Mouse (Mus musculus) hindbrain, embryonic 12.5 days (tissue): ENCODE results near the gene P4hb. TPM values are rescaled to one million over a fixed set of nuclear protein-coding genes. Genes with fewer than 3 reads are reported as not detected.
A peak's percentile ranks its signal among the peaks of the same experiment; 100 is the strongest.
"Not testable (repeated sequence)": the region's sequence is repeated elsewhere in the genome, so short reads cannot be mapped to it uniquely, and the experiment has no call there.

ENCODE experiments used
- ATAC-seq: fragments of 200-750 bp; cut with Nextera tagmentation; 2 replicates; pipeline ENCODE4 v1.8.0; 2017; ENCODE audit warnings: moderate TSS enrichment; ENCODE audit not compliant: low FRiP score
- H3K27ac ChIP-seq: fragments of 300-500 bp; sonication (generic); 2 replicates; pipeline ENCODE4 v1.5.1; 2016; ENCODE audit warnings: mild to moderate bottlenecking
- H3K27me3 ChIP-seq: fragments of 300-500 bp; sonication (generic); 2 replicates; pipeline ENCODE4 v1.6.1; 2016; ENCODE audit warnings: mild to moderate bottlenecking
- H3K36me3 ChIP-seq: fragments of 300-500 bp; sonication (generic); 2 replicates; pipeline ENCODE4 v1.6.1; 2016; ENCODE audit warnings: mild to moderate bottlenecking
- H3K4me1 ChIP-seq: fragments of 300-500 bp; sonication (generic); 2 replicates; pipeline ENCODE4 v1.6.1; 2016
- H3K4me2 ChIP-seq: fragments of 300-500 bp; sonication (generic); replicated peaks from 2 replicates; pipeline ENCODE4 v1.6.1; 2016; ENCODE audit warnings: mild to moderate bottlenecking
- H3K4me3 ChIP-seq: fragments of 300-500 bp; sonication (generic); 2 replicates; pipeline ENCODE4 v1.5.1; 2016; ENCODE audit warnings: mild to moderate bottlenecking
- H3K9ac ChIP-seq: fragments of 300-500 bp; sonication (generic); 2 replicates; pipeline ENCODE4 v1.6.1; 2016; ENCODE audit warnings: mild to moderate bottlenecking, moderate library complexity
- H3K9me3 ChIP-seq: fragments of 300-500 bp; sonication (generic); replicated peaks from 2 replicates; pipeline ENCODE4 v1.6.1; 2016; ENCODE audit warnings: mild to moderate bottlenecking
- WGBS: fragments of 180-500 bp; shearing (Covaris S2); methylation state at CpG from one replicate; pipeline ENCODE4 v1.1.7; 2016; 5-methylcytosine and 5-hydroxymethylcytosine counted together
- polyA plus RNA-seq: library from polyadenylated mRNA; unstranded; fragments of >200 nt; fragmentation: Nextera tagmentation; extraction: Ambion mirVana; gene quantifications from 2 replicates; pipeline ENCODE4 v1.2.1, GENCODE M21; 2016

P4hb gene
- polyA plus RNA-seq, 1 experiment from 2014 or later = 473 TPM

DNA sequence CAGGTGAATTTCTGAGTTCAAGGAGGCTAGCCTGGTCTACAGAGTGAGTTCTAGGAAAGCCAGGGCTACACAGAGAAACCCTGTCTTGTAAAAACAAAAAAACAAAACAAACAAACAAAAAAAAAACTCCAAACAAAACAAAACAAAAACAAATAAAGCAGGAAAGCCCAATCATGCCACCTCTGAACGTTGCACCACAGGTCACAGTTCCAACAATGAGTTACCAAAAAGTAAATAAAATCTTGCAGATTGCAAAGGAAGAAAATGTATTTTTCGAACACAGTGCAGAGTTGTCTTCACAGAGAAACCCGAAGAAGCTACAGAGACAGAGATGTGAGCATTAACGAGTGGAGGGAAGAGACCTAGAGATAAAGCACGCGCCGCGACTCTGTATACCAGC lies 50.5 kb downstream of the P4hb start:
- no peak overlapping the region for H3K27ac ChIP-seq
- H3K4me1 ChIP-seq = peaks cover 3% of the 10 kb centered on the region; the same call in 1 of the 2 replicates
- WGBS = 86% methylated on average over 8 of the region's 8 CpGs
- no peaks in the 10 kb centered on the region for H3K36me3 ChIP-seq
- no peak overlapping the region for H3K9ac ChIP-seq
- no peak for ATAC-seq
- H3K4me3 ChIP-seq = no peak overlapping the region
- H3K4me2 ChIP-seq = no peak overlapping the region
- H3K9me3 ChIP-seq = no peaks in the 10 kb centered on the region
- peaks cover 2% of the 10 kb centered on the region for H3K27me3 ChIP-seq

DNA sequence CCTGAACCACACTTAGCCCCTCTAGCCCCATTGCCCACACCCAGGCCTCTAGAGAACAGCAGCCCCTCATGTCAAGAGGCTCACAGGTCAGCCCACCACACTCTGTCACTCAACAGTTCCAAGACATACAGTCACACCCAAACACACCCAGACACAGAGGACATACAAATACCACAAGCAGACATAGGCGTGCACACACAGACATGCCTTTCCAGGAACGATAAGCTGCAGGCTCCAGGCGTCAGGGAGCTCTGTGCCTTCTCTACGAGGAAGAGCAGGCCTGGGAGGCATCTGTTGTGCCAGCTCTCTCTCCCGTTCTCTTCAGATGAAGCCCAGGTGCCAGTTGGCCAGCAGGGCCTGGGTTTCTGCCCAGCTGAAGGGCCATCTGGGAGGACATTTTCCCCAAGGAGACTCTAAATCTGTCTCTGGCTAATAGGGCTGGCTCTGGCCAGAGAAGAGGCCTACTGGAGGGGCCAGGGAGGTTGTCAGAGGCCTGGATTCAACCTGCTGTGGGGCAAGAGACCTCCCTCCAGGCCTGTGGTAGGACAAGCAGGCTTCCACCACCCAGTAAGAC lies 52.0 kb downstream of the P4hb start:
- no peak overlapping the region for H3K9ac ChIP-seq
- no peak for ATAC-seq
- H3K4me1 ChIP-seq = peaks cover 3% of the 10 kb centered on the region; the same call in 1 of the 2 replicates
- WGBS = 84% methylated on average over 5 of the region's 5 CpGs
- H3K27me3 ChIP-seq = 0 out of 2 replicates have a peak, but pooled peaks cover 4% of the 10 kb centered on the region
- H3K9me3 ChIP-seq = no peaks in the 10 kb centered on the region
- H3K36me3 ChIP-seq = no peaks in the 10 kb centered on the region
- no peak overlapping the region for H3K4me2 ChIP-seq
- H3K27ac ChIP-seq = no peak overlapping the region
- no peak overlapping the region for H3K4me3 ChIP-seq

DNA sequence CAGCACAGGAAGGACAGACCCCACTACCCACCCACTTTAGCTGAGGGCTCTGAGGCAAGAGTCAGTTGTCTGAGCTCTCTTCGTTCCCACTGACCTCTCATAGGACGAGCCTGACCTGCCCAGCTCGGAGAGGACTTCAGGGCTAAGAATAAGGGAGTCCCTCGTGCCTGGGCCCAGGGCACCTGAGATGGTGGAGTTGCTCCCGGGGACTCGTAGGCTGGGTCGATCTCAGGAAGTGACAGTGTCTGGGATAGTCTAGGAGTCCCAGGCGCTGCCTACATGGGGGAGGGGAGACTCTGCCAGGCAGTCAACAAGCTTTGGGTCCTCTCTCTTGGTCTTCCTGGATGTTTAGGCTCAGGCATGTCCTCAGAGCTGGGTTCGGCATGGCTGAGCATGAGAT lies 52.6 kb downstream of the P4hb start:
- peaks cover 3% of the 10 kb centered on the region; the same call in 1 of the 2 replicates for H3K4me1 ChIP-seq
- no peak overlapping the region for H3K9ac ChIP-seq
- H3K9me3 ChIP-seq = no peaks in the 10 kb centered on the region
- 0 out of 2 replicates have a peak, but pooled peaks cover 4% of the 10 kb centered on the region for H3K27me3 ChIP-seq
- no peak overlapping the region for H3K27ac ChIP-seq
- 80% methylated on average over 9 of the region's 9 CpGs for WGBS
- no peaks in the 10 kb centered on the region for H3K36me3 ChIP-seq
- ATAC-seq = no peak
- H3K4me3 ChIP-seq = no peak overlapping the region
- H3K4me2 ChIP-seq = no peak overlapping the region

DNA sequence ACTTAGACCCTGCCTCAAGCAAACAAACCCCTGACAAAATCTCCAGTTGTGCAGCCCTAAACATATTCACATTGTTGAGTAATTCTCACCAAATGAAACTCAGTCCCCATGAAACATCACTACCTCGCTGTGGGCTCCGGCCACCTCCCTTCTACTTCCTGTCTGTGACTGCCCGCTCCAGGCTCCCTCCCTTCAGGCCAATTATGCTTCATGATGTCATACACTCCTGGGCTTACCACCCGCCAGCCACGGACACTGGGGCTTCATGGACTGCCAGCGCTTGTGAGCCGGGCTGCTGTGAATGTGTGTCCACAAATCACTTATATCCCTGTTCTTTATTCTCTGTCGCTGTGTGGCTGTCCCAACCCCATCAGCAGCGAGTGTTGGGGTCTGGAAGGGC lies 53.3 kb downstream of the P4hb start:
- H3K27ac ChIP-seq = no peak overlapping the region
- H3K9ac ChIP-seq = no peak overlapping the region
- no peak overlapping the region for H3K4me3 ChIP-seq
- WGBS = 58% methylated on average over 9 of the region's 9 CpGs
- H3K36me3 ChIP-seq = no peaks in the 10 kb centered on the region
- peaks cover 3% of the 10 kb centered on the region; the same call in 1 of the 2 replicates for H3K4me1 ChIP-seq
- ATAC-seq = no peak
- no peaks in the 10 kb centered on the region for H3K9me3 ChIP-seq
- H3K4me2 ChIP-seq = no peak overlapping the region
- H3K27me3 ChIP-seq = 0 out of 2 replicates have a peak, but pooled peaks cover 4% of the 10 kb centered on the region

DNA sequence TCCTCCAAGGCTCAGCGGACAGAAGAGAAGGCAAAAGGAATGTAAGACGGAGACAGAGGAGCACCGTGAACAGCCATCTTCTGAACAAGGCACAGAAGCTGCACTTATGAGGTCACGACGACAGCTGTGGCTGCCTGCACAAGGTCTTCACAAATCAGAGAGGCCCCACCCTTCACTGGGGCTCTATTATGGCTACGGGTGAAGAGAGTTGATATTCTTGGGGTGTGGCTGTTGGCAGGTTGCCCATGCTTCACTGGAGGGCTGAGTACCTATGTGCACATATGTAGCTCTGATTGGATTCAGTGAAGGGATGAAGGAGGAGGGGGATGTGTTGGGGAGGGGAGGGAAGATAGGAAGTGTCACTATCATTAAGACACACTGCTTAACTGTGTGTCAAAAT lies 54.5 kb downstream of the P4hb start:
- 80% methylated on average over 6 of the region's 6 CpGs for WGBS
- Histone ChIP-seq H3K9ac (no peak overlapping the region), H3K27ac (no peak overlapping the region), H3K27me3 (0 out of 2 replicates have a peak, but pooled peaks cover 4% of the 10 kb centered on the region), H3K4me1 (peaks cover 3% of the 10 kb centered on the region; the same call in 1 of the 2 replicates), H3K9me3 (no peaks in the 10 kb centered on the region), H3K4me3 (no peak overlapping the region), H3K4me2 (no peak overlapping the region), H3K36me3 (no peaks in the 10 kb centered on the region)
- no peak for ATAC-seq

DNA sequence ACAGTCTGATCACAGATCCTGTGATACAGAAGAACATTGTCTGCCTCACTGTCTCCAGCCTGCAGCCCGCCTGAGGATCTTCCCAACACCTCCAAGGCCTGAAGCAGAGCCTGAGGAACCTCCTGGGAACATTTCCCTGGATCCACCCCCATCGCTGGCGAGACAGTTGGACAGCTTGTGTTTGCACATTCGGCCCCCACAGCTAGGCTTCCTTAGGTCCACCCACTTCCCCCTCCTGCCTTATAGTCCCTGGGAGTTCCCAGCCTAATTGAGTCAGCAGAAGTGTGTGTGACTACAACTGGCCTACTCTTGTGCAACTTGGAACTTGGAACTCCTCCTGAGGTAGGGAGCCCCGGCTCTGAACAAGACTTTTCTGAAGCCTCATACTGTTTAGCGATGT lies 55.0 kb downstream of the P4hb start:
- no peaks in the 10 kb centered on the region for H3K9me3 ChIP-seq
- H3K4me2 ChIP-seq = no peak overlapping the region
- peaks cover 5% of the 10 kb centered on the region for H3K4me1 ChIP-seq
- H3K27ac ChIP-seq = no peak overlapping the region
- 0 out of 2 replicates have a peak, but pooled peaks cover 4% of the 10 kb centered on the region for H3K27me3 ChIP-seq
- no peaks in the 10 kb centered on the region for H3K36me3 ChIP-seq
- no peak overlapping the region for H3K4me3 ChIP-seq
- no peak for ATAC-seq
- no peak overlapping the region for H3K9ac ChIP-seq
- 67% methylated on average over 6 of the region's 6 CpGs for WGBS

DNA sequence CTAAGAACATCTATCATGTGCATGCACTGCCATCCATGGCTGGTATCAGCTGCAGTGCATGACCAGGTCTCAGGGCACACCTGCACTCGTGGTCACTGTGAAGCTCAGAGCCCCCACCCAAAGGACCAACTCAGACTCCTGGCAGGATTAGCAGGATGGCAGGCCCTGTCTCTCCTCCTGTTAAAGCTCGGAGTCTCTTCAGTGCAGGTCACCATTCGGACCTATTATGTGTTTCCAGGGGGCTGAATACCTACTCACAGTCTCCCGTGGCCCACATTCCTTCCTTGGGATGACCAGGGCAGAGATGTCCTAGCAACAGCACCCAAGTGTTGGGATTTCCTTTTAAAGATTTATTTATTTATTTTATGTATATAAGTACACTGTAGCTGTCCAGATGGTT lies 55.9 kb downstream of the P4hb start:
- Histone ChIP-seq H3K9ac (no peak overlapping the region), H3K27ac (no peak overlapping the region), H3K27me3 (0 out of 2 replicates have a peak, but pooled peaks cover 4% of the 10 kb centered on the region), H3K36me3 (no peaks in the 10 kb centered on the region), H3K4me2 (no peak overlapping the region), H3K9me3 (no peaks in the 10 kb centered on the region), H3K4me1 (peaks cover 5% of the 10 kb centered on the region), H3K4me3 (no peak overlapping the region)
- 83% methylated on average over 4 of the region's 4 CpGs for WGBS
- ATAC-seq = no peak

DNA sequence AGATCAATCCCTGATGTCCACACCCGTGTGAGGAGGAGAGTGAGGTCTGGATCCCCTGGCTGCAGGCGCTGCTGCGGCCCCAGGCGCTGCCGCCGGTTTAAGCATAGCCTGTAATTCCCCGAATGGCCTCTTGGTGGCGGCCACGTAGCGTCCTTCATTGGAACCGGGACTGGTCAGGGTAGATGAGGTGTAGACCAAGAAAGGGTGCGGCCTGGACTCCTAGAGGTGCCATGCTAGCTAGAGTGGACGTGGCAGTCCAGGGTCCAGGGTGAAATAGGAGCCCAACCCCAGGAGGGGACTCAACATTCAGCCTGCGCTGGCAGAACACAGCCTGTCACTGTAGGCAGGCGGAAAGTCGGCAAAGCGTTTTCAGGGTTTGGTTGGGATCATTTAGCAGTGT lies 57.4 kb downstream of the P4hb start:
- ATAC-seq = 0 out of 2 replicates have a peak, but pooled peaks have one; percentile 38
- H3K4me1 ChIP-seq = peaks cover 8% of the 10 kb centered on the region
- H3K9me3 ChIP-seq = no peaks in the 10 kb centered on the region
- 17% methylated on average over 17 of the region's 17 CpGs for WGBS
- H3K4me2 ChIP-seq = no peak overlapping the region
- H3K4me3 ChIP-seq = no peak overlapping the region
- no peaks in the 10 kb centered on the region for H3K36me3 ChIP-seq
- H3K27ac ChIP-seq = no peak overlapping the region
- H3K9ac ChIP-seq = no peak overlapping the region
- peaks cover 8% of the 10 kb centered on the region; the same call in 1 of the 2 replicates for H3K27me3 ChIP-seq

DNA sequence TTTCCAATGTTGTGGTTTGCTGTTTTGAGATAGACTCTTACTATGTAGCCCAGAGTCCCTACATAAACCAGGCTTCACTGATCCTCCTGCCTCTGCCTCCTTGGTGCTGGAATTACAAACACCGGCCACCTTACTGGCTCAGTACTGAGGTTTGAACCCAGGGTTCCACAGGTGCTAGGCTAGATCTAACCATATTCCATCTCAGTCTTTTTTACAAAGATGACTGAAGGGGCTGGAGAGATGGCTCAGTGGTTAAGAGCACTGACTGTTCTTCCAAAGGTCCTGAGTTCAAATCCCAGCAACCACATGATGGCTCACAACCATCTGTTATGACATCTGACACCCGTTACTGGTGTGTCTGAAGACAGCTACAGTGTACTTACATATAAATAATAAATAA lies 58.8 kb downstream of the P4hb start:
- ATAC-seq, H3K9me3 ChIP-seq, H3K27me3 ChIP-seq, H3K4me2 ChIP-seq, H3K4me3 ChIP-seq, H3K27ac ChIP-seq, H3K36me3 ChIP-seq, H3K9ac ChIP-seq, H3K4me1 ChIP-seq: not testable (repeated sequence)
- 94% methylated on average over 2 of the region's 2 CpGs for WGBS

DNA sequence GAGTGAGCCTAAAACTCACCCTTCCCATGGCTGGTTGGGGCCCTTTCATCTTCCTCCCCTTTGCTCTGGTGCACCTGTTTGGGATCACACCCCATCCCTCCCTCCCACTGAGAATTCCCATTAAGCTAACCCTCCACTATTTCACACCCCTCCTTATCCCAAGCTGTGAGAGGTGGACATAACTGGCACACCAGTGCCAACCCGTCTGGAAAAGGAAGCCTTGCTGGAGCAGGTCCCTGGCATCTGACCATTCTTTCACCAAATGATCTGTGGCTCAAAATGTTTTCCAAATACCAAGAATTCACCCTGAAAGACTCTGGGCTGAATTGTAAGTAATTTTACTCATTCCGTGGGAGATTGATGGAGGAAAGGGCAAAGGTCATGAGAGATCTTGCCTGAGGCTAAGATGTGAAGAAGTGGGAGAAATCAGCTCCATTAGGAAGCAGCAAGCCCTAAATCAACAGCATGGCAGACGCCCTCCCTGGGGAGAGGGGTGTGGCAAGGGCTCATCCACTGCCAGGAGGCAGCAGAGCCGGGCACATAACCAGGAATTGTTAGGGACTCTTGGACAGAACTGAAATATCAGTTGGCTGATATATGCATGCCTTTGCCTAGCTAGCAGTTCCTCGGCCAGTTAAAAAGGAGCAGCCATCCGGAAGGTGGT lies 60.1 kb downstream of the P4hb start:
- Histone ChIP-seq H3K36me3 (no peaks in the 10 kb centered on the region), H3K9me3 (no peaks in the 10 kb centered on the region), H3K4me1 (peaks cover 7% of the 10 kb centered on the region), H3K4me3 (no peak overlapping the region), H3K9ac (no peak overlapping the region), H3K4me2 (no peak overlapping the region), H3K27me3 (peaks cover 8% of the 10 kb centered on the region; the same call in 1 of the 2 replicates), H3K27ac (no peak overlapping the region)
- ATAC-seq = no peak
- WGBS = 32% methylated on average over 6 of the region's 6 CpGs

DNA sequence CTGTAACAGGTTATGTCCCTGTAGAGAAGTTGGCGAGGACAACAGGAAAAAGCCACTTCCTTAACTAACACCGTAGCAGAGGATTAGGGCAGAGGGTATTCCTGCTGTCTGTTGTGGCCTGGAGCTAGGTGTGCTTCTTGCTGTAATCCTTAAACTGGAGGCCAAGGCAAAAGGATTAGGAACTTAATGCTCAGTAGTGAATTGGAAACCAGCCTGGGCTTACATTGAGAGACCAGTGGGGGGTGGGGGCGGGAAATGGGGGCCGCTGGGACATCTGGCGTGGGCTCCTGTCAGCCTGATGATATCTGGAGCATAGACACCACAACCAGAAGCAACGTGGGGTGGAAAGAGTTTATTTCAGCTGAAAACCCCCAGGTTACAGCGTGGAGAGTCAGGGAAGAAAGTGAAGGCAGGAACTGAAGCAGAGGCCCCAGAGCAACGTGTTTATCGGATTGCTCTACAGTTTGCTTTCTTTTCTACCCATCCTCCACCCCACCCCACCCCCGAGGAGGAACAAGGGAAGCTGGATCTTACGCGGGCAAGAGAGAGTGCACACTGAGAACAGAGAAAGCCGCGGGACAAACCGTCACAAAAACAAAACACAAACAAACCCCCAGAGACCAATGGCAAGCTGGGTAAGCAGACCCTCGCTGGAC lies 62.5 kb downstream of the P4hb start:
- Histone ChIP-seq H3K27me3 (peaks cover 4% of the 10 kb centered on the region; the same call in 1 of the 2 replicates), H3K27ac (no peak overlapping the region), H3K4me1 (peaks cover 6% of the 10 kb centered on the region; the same call in 1 of the 2 replicates), H3K4me2 (peak overlapping the region; percentile 42), H3K9ac (no peak overlapping the region), H3K36me3 (no peaks in the 10 kb centered on the region), H3K9me3 (no peaks in the 10 kb centered on the region), H3K4me3 (no peak overlapping the region)
- ATAC-seq = no peak
- WGBS = 8% methylated on average over 16 of the region's 16 CpGs
